Comparison of ENCODE assay signal across 15 mouse cellular contexts in genomic region chr11:86621139-86621538, GRCm38 (mm10).
DNase-seq lines count a peak whose midpoint lies in the region; ATAC-seq and TF ChIP-seq lines count a peak whose summit lies in the region.
"Had no signal": no experiment of that assay in that cellular context is flagged by ENCODE, and none has a peak within 500 bp of the region (broad histone marks: within the 10 kb centered on the region; RNA-seq: fewer than 3 reads in every experiment).

No protein-coding gene starts in this region.

- no peaks in the 10 kb centered on the region for H3K27me3 ChIP-seq in myocyte (ENCODE audit: control insufficient read depth, insufficient read depth, insufficient read length)
- H3K27me3 ChIP-seq in midbrain, embryonic 15.5 days (replicated peaks) = no peaks in the 10 kb centered on the region
- H3K27me3 ChIP-seq: embryonic facial prominence, embryonic 13.5 days; lung, embryonic 15.5 days; neural tube, embryonic 13.5 days had no signal

- no peaks in the 10 kb centered on the region for H3K36me3 ChIP-seq in myocyte (ENCODE audit: control insufficient read depth, insufficient read depth)
- no peaks in the 10 kb centered on the region for H3K36me3 ChIP-seq in midbrain, embryonic 15.5 days (replicated peaks)
- H3K36me3 ChIP-seq: embryonic facial prominence, embryonic 13.5 days; lung, embryonic 15.5 days; neural tube, embryonic 13.5 days had no signal

- H3K9ac ChIP-seq in midbrain, embryonic 15.5 days = no peak overlapping the region
- H3K9ac ChIP-seq: embryonic facial prominence, embryonic 13.5 days; lung, embryonic 15.5 days; neural tube, embryonic 13.5 days had no signal

- H3K4me3 ChIP-seq in myocyte = no peak overlapping the region
- no peak overlapping the region for H3K4me3 ChIP-seq in midbrain, embryonic 15.5 days
- H3K4me3 ChIP-seq: embryonic facial prominence, embryonic 13.5 days; lung, embryonic 15.5 days; neural tube, embryonic 13.5 days had no signal

- peak overlapping the region; percentile 4 for H3K4me2 ChIP-seq in myocyte (ENCODE audit: low read depth)
- H3K4me2 ChIP-seq in midbrain, embryonic 15.5 days = no peak overlapping the region
- H3K4me2 ChIP-seq: embryonic facial prominence, embryonic 13.5 days; lung, embryonic 15.5 days; neural tube, embryonic 13.5 days had no signal

- no peaks in the 10 kb centered on the region for H3K9me3 ChIP-seq in midbrain, embryonic 15.5 days
- H3K9me3 ChIP-seq: embryonic facial prominence, embryonic 13.5 days; lung, embryonic 15.5 days; neural tube, embryonic 13.5 days had no signal

- no peak overlapping the region for H3ac ChIP-seq in myocyte (ENCODE audit: control insufficient read depth, insufficient read length)

- 0 out of 2 replicates have a peak, but pooled peaks cover 4% of the 10 kb centered on the region for H3K4me1 ChIP-seq in midbrain, embryonic 15.5 days

- peak; percentile 77 for DNase-seq in heart, adult 11 months
- DNase-seq in heart, adult 8-10 months (ENCODE audit: low spot score) = no peak
- DNase-seq in thymus, postnatal 14 days = peak; percentile 17
- no peak for DNase-seq in thymus, adult 18-20 months
- DNase-seq in cerebellum, adult 9-11 months = peak; percentile 11
- no peak for DNase-seq in neural tube, embryonic 10.5 days (ENCODE audit: extremely low spot score, low spot score)
- DNase-seq: kidney, adult 9 months had no signal

- no peak overlapping the region for H3K27ac ChIP-seq in midbrain, embryonic 15.5 days
- H3K27ac ChIP-seq: embryonic facial prominence, embryonic 13.5 days; hindbrain, postnatal 0 days; lung, embryonic 15.5 days; neural tube, embryonic 13.5 days had no signal

- peaks cover 61% of the 10 kb centered on the region for H3K79me2 ChIP-seq in myocyte (ENCODE audit: control insufficient read depth, insufficient read depth)

- 94% methylated on average over 13 of the region's 13 CpGs for WGBS in midbrain, embryonic 15.5 days

- TF ChIP-seq POLR2A in myocyte (IDR thresholded peaks at IDR 0.05; ENCODE audit: insufficient read length, low read depth) = no peak

- ATAC-seq in midbrain, embryonic 15.5 days (replicated peaks) = no peak
- ATAC-seq: forebrain, embryonic 14.5 days; hindbrain, postnatal 0 days; midbrain, embryonic 16.5 days had no signal

TF ChIP-seq in myocyte, 11 proteins besides CTCF, POLR2A, EP300 and RAD21:
- no peak for TF ChIP-seq MYOG (IDR thresholded peaks at IDR 0.05; ENCODE audit: control insufficient read depth in 1 of 3, insufficient read depth in 1 of 3, insufficient read length in 2 of 3, low read depth in 2 of 3)
- TF ChIP-seq SRF (IDR thresholded peaks at IDR 0.05; ENCODE audit: control insufficient read depth, insufficient read length, low read depth) = no peak
- no peak for TF ChIP-seq POLR2AphosphoS2 (IDR thresholded peaks at IDR 0.05; ENCODE audit: insufficient read length, low read depth)
- no peak for TF ChIP-seq E2F4 (IDR thresholded peaks at IDR 0.05; ENCODE audit: insufficient read depth)
- no peak for TF ChIP-seq REST (IDR thresholded peaks at IDR 0.05; ENCODE audit: insufficient read depth, insufficient read length)
- TF ChIP-seq MYOD1 (IDR thresholded peaks at IDR 0.05; ENCODE audit: control insufficient read depth in 1 of 3, insufficient read length in 2 of 3, low read depth in 2 of 3) = no peak

Comparison
In these comparisons a context has a peak if more than half of its experiments do, and no peak if none do; other contexts are left out.
1. DNase-seq: peak in heart, adult 11 months (single experiment), thymus, postnatal 14 days (single experiment) and cerebellum, adult 9-11 months (single experiment); none in heart, adult 8-10 months (single experiment), thymus, adult 18-20 months (0 of 2) and neural tube, embryonic 10.5 days (single experiment).